Mouse (Mus musculus) olfactory bulb, adult 2 months (tissue): Measurements from ENCODE around the gene Srrt.

Experiments
- CTCF ChIP-seq: fragments of 200-500 bp; IDR thresholded peaks from 2 replicates; pipeline ENCODE4 v1.5.1; 2012; ENCODE audit warnings: low read depth, mild to moderate bottlenecking, low read length, moderate library complexity; ENCODE audit not compliant: insufficient read depth
- POLR2A ChIP-seq: fragments of 200-500 bp; IDR thresholded peaks from 2 replicates; pipeline ENCODE4 v1.6.1; 2012; ENCODE audit warnings: mild to moderate bottlenecking, low read depth, low read length, moderate library complexity; ENCODE audit not compliant: insufficient read depth

- TF ChIP-seq CTCF (no peak), POLR2A (no peak)
Observed at GRCm38 (mm10) chr5:137339290-137339979, 32.0 kb upstream of the Srrt start.
